Mouse (Mus musculus): ENCODE results near the gene Gda. TPM values are rescaled to one million over a fixed set of nuclear protein-coding genes. Genes with fewer than 3 reads are reported as not detected.

The Gda gene
- total RNA-seq, 4 experiments from 2014 or later = 153 to 197 (median 167) TPM

DNA sequence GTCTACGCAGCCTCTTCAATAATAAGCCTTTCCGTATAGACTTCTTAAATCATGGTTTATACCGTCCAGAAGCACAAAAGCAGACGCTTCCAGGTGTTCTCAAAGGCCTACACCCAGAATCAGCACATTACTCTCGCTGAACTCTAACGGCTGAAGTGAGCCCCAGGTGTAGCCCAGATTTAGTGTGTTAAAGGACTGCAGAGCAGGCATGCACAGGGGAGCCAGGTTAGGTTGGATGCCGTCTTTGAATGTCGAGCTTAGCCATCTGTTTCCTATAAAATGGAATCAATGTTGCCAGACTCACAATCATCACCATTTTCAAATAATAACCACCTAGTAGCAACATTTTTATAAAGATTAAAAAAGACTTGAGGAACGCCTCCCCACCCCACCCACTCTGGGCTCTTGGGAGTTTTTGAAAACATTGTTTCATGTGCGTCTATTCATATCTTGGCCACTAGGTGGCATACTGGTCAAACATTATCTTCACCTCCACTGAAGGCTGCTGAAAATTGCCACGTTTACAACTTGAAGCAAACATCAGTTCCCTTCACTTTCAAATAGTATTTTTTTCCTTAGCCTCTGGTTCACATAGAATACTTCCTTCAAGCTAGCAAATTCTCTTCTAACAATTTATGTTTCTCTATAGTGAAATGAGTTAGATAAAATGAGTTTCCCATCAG is 100.0 kb downstream of the Gda start:
- DNase-seq (ENCODE audit: low spot score in 2 of 2) = no peak

DNA sequence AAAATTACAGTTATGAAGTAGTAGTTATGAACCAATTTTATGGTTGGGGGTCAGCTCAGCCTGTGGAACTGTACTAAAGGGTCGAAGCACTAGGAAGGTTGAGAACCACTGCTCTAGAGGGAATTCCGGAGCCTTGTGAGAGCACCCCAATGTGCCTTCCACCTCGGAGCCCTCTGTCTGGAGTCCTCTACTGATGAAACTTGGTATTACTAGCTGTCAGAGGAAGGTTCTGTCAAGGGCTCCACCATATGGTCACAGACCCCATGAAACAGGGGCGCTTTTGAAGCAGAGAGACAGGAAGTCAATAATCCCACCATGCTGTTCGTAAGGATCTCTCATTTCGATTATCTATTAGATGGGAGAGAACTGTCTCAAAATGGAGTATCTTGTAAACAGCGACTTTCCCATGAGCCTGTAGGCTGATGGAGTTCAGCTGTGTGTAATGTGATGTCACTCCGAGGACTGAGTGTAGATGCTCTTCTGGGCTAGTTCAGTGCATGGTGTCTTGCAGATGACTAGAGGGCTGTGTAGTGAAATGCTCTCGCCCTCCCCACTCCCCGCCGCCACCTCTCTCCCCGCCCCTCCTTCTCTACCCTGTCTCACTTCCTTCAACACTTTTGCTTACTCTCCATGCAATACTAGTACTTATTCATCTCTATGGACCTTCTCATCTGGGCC is 100.7 kb downstream of the Gda start:
- no peak for DNase-seq (ENCODE audit: low spot score in 2 of 2)

DNA sequence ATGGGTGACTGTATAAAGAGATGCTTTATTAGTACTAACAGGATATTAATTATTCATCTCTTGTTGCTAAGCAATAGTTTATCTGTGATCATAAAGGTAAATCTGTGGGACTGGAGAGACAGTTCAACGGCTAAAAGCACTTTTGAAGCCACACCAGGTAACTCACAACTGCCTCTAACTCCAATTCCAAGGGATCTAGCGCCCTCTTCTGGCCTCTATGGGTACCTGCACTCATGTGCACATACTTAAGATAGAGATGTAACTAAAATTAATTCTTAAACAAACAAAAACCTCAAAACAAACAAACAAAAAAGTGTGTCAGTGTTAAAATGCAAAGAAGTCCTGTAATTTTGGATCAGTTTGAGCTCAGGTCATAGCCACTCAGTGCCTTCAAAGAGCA is 101.9 kb downstream of the Gda start:
- no peak for DNase-seq (ENCODE audit: low spot score in 2 of 2)

DNA sequence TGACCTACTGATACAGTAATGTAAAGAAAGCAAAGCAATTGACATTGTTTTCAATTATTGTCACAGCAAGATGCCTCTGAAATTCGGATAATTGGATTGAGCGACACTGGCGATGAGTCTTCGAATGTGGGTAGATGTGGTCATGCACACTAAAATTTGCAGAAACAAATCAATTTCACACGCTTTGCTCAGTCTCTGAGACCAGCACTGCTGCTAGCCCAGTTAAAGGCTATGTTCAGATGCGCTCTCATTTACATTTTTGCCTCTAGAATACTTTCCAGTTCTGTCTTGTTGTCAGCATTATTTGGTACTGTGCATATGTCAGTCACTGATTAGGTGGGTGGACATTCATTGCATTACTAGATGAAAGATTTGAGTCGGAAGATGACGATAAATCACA is 102.5 kb downstream of the Gda start:
- no peak for DNase-seq (ENCODE audit: low spot score in 2 of 2)

DNA sequence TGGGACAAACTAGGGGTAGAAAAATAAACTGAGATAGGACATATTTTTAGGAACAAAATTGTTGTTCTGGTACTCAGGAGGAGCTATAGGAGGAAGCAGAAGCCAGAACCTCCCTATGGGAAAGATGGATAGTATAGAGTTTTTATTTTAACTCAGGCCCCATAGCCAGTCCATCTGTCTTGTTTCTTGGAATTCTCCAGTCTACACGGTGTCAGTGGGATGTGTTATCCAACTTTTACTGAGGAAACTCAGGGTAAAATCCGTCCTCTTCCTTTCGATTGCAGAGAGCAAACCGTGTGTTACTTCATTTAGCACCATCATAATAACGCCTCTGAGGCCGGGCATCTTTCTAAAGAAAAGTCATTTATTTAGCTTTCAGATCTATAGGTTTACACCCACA is 104.1 kb downstream of the Gda start:
- no peak for DNase-seq (ENCODE audit: low spot score in 2 of 2)

DNA sequence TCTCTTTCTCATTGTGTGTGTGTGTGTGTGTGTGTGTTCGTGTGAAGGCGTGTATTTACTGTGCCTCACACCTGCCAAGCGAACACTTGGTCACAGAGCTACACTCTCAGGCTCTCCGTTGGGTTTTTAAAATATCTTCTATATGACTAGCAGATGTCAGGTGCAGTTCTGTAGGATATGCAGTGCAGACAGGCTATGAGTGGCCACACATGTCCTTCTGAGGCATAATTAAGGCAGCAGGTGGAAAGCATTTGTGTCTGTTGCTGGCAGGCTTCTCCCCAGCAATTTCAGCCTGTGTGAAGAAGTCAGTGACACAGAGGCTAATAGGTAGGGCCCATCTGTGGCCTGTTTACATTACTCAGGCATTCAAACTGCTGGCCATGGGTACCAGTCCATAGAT is 104.7 kb downstream of the Gda start:
- no peak for DNase-seq (ENCODE audit: low spot score in 2 of 2)

DNA sequence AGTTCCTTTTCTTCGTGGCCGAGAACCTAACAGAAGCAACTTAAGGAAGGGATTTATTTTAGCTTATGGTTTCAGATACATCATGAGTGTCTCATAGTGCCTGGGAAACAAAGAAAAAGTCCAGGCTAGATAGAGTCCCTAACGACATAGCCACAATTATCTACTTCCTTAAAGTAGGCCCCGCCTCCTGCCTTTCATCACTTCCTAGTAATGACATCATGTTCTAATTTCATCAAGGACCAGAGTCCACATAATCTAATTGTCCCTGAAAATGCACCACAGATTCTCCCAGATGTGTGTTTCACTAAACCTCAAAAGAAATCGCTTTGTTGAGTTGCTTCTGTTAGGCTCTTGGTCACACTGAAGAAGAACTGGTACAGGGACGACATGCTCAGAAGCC is 115.5 kb downstream of the Gda start:
- no peak for DNase-seq (ENCODE audit: low spot score in 2 of 2)

DNA sequence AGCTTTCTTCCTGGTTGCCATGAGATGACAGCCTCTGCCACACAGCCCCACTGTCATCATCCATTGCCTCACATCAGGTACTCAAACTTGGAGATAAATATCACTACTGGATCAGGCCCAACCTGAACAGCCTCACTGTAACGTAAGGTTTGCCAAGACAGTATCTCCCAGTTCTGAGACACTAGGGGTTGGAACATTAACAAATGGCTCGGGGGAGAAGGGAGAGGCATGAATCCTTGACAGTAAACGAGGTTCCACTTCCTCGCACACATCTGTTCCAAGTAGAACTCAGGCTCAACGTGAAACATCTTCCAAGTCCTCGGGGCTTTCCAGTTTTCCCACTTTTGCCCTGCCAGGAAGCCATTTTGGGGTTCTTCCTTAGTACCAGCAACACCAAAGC is 123.6 kb downstream of the Gda start:
- no peak for DNase-seq (ENCODE audit: low spot score in 2 of 2)

DNA sequence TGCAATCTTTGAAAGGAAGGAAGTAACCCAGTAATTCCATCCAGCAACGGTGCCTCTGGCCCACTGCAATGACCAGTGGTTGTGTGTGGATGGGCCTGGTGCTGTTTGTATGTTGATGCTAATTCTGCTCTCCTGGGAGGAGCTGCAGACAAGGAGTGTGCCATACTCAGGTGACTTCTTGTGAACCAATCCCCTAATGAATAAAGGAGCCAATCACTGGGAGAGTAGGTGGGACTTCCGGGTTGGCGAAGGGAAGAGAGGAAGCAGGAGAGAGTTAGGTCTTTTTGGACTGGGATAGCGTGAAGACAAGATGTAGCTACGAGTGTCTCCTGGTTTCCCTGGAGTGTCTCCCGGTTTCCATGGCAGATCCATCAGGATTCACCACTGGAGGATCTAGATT is 126.6 kb downstream of the Gda start:
- DNase-seq (ENCODE audit: low spot score in 2 of 2) = no peak

Other genes starting within 250 kb of the Gda start
- gene Zfand5, start 201.2 kb downstream of the Gda start, total RNA-seq (2022) = 100 to 1,000 TPM; 146 to 182 (median 163) TPM
- gene 1110059E24Rik, start 179.5 kb upstream of the Gda start, total RNA-seq (2022) = 10 to 100 TPM; 27.1 to 28.2 (median 27.8) TPM
- 10 to 100 TPM; 35.0 to 43.3 (median 37.4) TPM for gene Abhd17b, start 179.7 kb upstream of the Gda start, total RNA-seq (2022)